In the genomic region with DNA sequence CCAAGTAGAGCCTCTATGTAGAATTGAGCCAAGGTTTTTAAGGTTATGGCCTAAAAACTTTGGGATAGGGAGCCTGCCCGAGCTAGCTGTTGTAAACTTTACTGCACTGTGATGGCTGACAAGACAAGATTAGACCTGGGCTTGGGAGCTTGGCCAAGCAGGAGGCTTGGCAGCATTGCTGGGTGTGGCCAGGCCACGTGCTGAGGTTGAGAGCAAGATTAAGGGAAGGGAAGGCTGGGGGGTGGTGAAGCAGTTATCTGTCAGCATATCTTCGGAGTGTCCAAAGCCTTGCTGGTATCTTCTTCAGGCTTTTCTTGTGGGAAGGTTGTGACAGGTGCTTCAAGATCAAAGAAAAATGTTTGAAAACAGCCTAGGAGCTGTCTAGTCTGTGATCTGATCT, we compare ENCODE assay signal across 9 mouse cellular contexts. TPM values are rescaled to one million over a fixed set of nuclear protein-coding genes. Genes with fewer than 3 reads are reported as not detected.
DNase-seq lines count a peak whose midpoint lies in the region; ATAC-seq and TF ChIP-seq lines count a peak whose summit lies in the region.
"Had no signal": no experiment of that assay in that cellular context is flagged by ENCODE, and none has a peak within 500 bp of the region (broad histone marks: within the 10 kb centered on the region; RNA-seq: fewer than 3 reads in every experiment).

No protein-coding gene starts in this region.

- peaks cover 20% of the 10 kb centered on the region for H3K4me1 ChIP-seq in lung, adult 2 months (ENCODE audit: control insufficient read depth, insufficient read depth, low read length)
- peaks cover 12 to 65% of the 10 kb centered on the region in 2 experiments for H3K4me1 ChIP-seq in heart, embryonic 14.5 days (ENCODE audit: control insufficient read depth in 2 of 2, insufficient read depth in 2 of 2, low read length in 2 of 2)
- peaks cover 35% of the 10 kb centered on the region for H3K4me1 ChIP-seq in midbrain, embryonic 16.5 days (ENCODE audit: control insufficient read depth, insufficient read depth, low read length)
- H3K4me1 ChIP-seq in forebrain, embryonic 14.5 days (ENCODE audit: control insufficient read depth, insufficient read depth, low read length) = peaks cover 6% of the 10 kb centered on the region; the same call in 1 of the 2 replicates

- no peak overlapping the region; the same call in 1 of the 2 replicates for H3K4me2 ChIP-seq in heart, embryonic 14.5 days (ENCODE audit: low read length)
- no peak overlapping the region for H3K4me2 ChIP-seq in midbrain, embryonic 16.5 days (ENCODE audit: low read length)
- no peak overlapping the region for H3K4me2 ChIP-seq in forebrain, embryonic 14.5 days (ENCODE audit: low read length)
- H3K4me2 ChIP-seq: limb, embryonic 12.5 days had no signal

- peaks cover 91% of the 10 kb centered on the region for H3K36me3 ChIP-seq in heart, embryonic 14.5 days (ENCODE audit: control insufficient read depth, insufficient read depth, low read length)
- no peaks in the 10 kb centered on the region; the same call in 1 of the 2 replicates for H3K36me3 ChIP-seq in midbrain, embryonic 16.5 days (ENCODE audit: control insufficient read depth, insufficient read depth, low read length)
- H3K36me3 ChIP-seq in forebrain, embryonic 14.5 days (ENCODE audit: control insufficient read depth, insufficient read depth, low read length) = peaks cover 72% of the 10 kb centered on the region

- H3K27me3 ChIP-seq in heart, embryonic 14.5 days (ENCODE audit: control insufficient read depth, insufficient read depth, low read length) = no peaks in the 10 kb centered on the region
- H3K27me3 ChIP-seq in midbrain, embryonic 16.5 days (ENCODE audit: control insufficient read depth, insufficient read depth, low read depth, low read length) = no peaks in the 10 kb centered on the region
- H3K27me3 ChIP-seq in forebrain, embryonic 14.5 days (replicated peaks; ENCODE audit: control insufficient read depth, insufficient read depth, low read length) = no peaks in the 10 kb centered on the region
- H3K27me3 ChIP-seq: limb, embryonic 12.5 days had no signal

- H3K9ac ChIP-seq in heart, embryonic 14.5 days (ENCODE audit: low read length) = no peak overlapping the region
- no peak overlapping the region for H3K9ac ChIP-seq in midbrain, embryonic 16.5 days (ENCODE audit: low read depth, low read length)
- H3K9ac ChIP-seq in forebrain, embryonic 14.5 days (ENCODE audit: low read length) = no peak overlapping the region
- H3K9ac ChIP-seq: limb, embryonic 12.5 days had no signal

- H3K4me3 ChIP-seq in lung, adult 2 months (replicated peaks; ENCODE audit: extremely low read depth, low read depth, low read length) = no peak overlapping the region
- H3K4me3 ChIP-seq in heart, embryonic 14.5 days (ENCODE audit: control insufficient read depth in 1 of 2, insufficient read depth in 1 of 2, low read depth in 1 of 2, low read length in 2 of 2) = no peak overlapping the region
- H3K4me3 ChIP-seq in midbrain, embryonic 16.5 days (ENCODE audit: low read depth, low read length) = no peak overlapping the region
- H3K4me3 ChIP-seq in forebrain, embryonic 14.5 days (ENCODE audit: low read depth, low read length) = no peak overlapping the region
- H3K4me3 ChIP-seq: limb, embryonic 12.5 days had no signal

- no peaks in the 10 kb centered on the region for H3K9me3 ChIP-seq in heart, embryonic 14.5 days (ENCODE audit: control insufficient read depth, low read length)
- H3K9me3 ChIP-seq in midbrain, embryonic 16.5 days (replicated peaks; ENCODE audit: control insufficient read depth, low read length, poor library complexity, severe bottlenecking) = no peaks in the 10 kb centered on the region
- no peaks in the 10 kb centered on the region for H3K9me3 ChIP-seq in forebrain, embryonic 14.5 days (replicated peaks; ENCODE audit: control insufficient read depth, low read length)
- H3K9me3 ChIP-seq: limb, embryonic 12.5 days had no signal

- TF ChIP-seq CTCF in lung, adult 2 months (IDR thresholded peaks at IDR 0.05; ENCODE audit: insufficient read depth, low read length) = no peak

- ATAC-seq in heart, embryonic 14.5 days (ENCODE audit: insufficient number of reproducible peaks, insufficient read depth, low FRiP score, low read depth) = 0 out of 2 replicates have a peak, but pooled peaks have one; percentile 42
- no peak for ATAC-seq in midbrain, embryonic 16.5 days
- no peak for ATAC-seq in forebrain, embryonic 14.5 days

- 24% methylated on average over 3 of the region's 3 CpGs for WGBS in lung, adult 2 months
- WGBS in heart, embryonic 14.5 days = 17% methylated on average over 3 of the region's 3 CpGs
- 54% methylated on average over 3 of the region's 3 CpGs for WGBS in midbrain, embryonic 16.5 days
- 77% methylated on average over 3 of the region's 3 CpGs for WGBS in forebrain, embryonic 14.5 days

- DNase-seq in lung, postnatal 25 days (ENCODE audit: low spot score) = peak; percentile 26
- DNase-seq in lung, adult 2 months = no peak
- peak; percentile 65 to 68 for DNase-seq in cerebellum, postnatal 14 days
- no peak for DNase-seq in forebrain, embryonic 14.5 days (ENCODE audit: low spot score)
- DNase-seq in left cerebral cortex, adult 18-20 months (ENCODE audit: low spot score in 2 of 2) = no peak
- no peak for DNase-seq in thymus, adult 18-20 months

- peak overlapping the region; percentile 19 to 31; a peak in 3 of 4 replicates for H3K27ac ChIP-seq in heart, embryonic 14.5 days (replicated peaks in 1 of 2; ENCODE audit: control insufficient read depth in 1 of 2, insufficient read depth in 1 of 2, low read depth in 2 of 2, low read length in 2 of 2)
- peak overlapping the region; percentile 59 for H3K27ac ChIP-seq in midbrain, embryonic 16.5 days (ENCODE audit: low read length)
- no peak overlapping the region for H3K27ac ChIP-seq in forebrain, embryonic 14.5 days (ENCODE audit: low read depth, low read length)
- H3K27ac ChIP-seq: limb, embryonic 12.5 days had no signal

- TF ChIP-seq POLR2A in lung, adult 2 months (IDR thresholded peaks at IDR 0.05; ENCODE audit: borderline replicate concordance, extremely low read depth, low read depth, low read length) = no peak

RNA-seq across cellular contexts. Expression of a gene that starts 37.6 kb away (rescaled TPM):
- 98.5 and 165 TPM in 2 replicates for polyA plus RNA-seq in lung, adult 2 months (2012; rRNA removed)
- 612 and 625 TPM in 2 replicates for polyA plus RNA-seq in heart, embryonic 14.5 days (2014; fragmentation: Nextera tagmentation; extraction: Ambion mirVana)
- 393 and 436 TPM in 2 replicates for polyA plus RNA-seq in midbrain, embryonic 16.5 days (2015; fragmentation: Nextera tagmentation; extraction: Ambion mirVana)
- 437 and 459 TPM in 2 replicates for polyA plus RNA-seq in forebrain, embryonic 14.5 days (2014; fragmentation: Nextera tagmentation; extraction: Ambion mirVana)
- total RNA-seq in left cerebral cortex, adult 18-20 months (2021) = 100 to 1,000 TPM; 289 to 298 TPM

Comparison
In these comparisons a context has a peak if more than half of its experiments do, and no peak if none do; other contexts are left out.
1. DNase-seq: peak in lung, postnatal 25 days (single experiment) and cerebellum, postnatal 14 days (2 of 2); none in lung, adult 2 months (single experiment), forebrain, embryonic 14.5 days (single experiment), left cerebral cortex, adult 18-20 months (0 of 2) and thymus, adult 18-20 months (0 of 2).